Mouse (Mus musculus) natural killer cell, adult 2 months (primary cell): ENCODE data around the gene B3gnt8.
A peak's percentile ranks its signal among the peaks of the same experiment; 100 is the strongest.

ENCODE experiments used
- DNase-seq, 2 experiments: peaks; one replicate each; pipeline ENCODE4 v3.0.0; 2022; ENCODE audit warnings: low spot score in 2 of 2

B3gnt8 gene

GRCm38 (mm10) chr7:25626509-25627430 is at the start of gene B3gnt8:
Gene B3gnt8, plus strand, starts transcription at chr7:25626654.
- DNase-seq = no peak

- DNase-seq = peak in 1 of 2 experiments; percentile 66
Observed at GRCm38 (mm10) chr7:25576793-25577437, 49.5 kb upstream of the B3gnt8 start.

GRCm38 (mm10) chr7:25579441-25579840 is 47.0 kb upstream of the B3gnt8 start:
- no peak for DNase-seq

GRCm38 (mm10) chr7:25582301-25582810 is 44.1 kb upstream of the B3gnt8 start:
- DNase-seq = no peak

- no peak for DNase-seq
Observed at GRCm38 (mm10) chr7:25584651-25585050, 41.8 kb upstream of the B3gnt8 start.

GRCm38 (mm10) chr7:25585351-25586204 is 40.9 kb upstream of the B3gnt8 start:
- DNase-seq = no peak

- no peak for DNase-seq
Observed at GRCm38 (mm10) chr7:25591226-25591625, 35.2 kb upstream of the B3gnt8 start.

GRCm38 (mm10) chr7:25593859-25594258 is 32.6 kb upstream of the B3gnt8 start:
- DNase-seq = no peak

- DNase-seq = peak; percentile 55 to 74
Observed at GRCm38 (mm10) chr7:25599663-25600062, 26.8 kb upstream of the B3gnt8 start.

GRCm38 (mm10) chr7:25600666-25601065 is 25.8 kb upstream of the B3gnt8 start:
- no peak for DNase-seq

GRCm38 (mm10) chr7:25601346-25601745 is 25.1 kb upstream of the B3gnt8 start:
- DNase-seq = no peak

GRCm38 (mm10) chr7:25606625-25607063 is 19.8 kb upstream of the B3gnt8 start:
- no peak for DNase-seq

- no peak for DNase-seq
Observed at GRCm38 (mm10) chr7:25607196-25607595, 19.3 kb upstream of the B3gnt8 start.

- no peak for DNase-seq
Observed at GRCm38 (mm10) chr7:25610056-25610455, 16.4 kb upstream of the B3gnt8 start.

- no peak for DNase-seq
Observed at GRCm38 (mm10) chr7:25611501-25611900, 15.0 kb upstream of the B3gnt8 start.

GRCm38 (mm10) chr7:25614086-25614485 is 12.4 kb upstream of the B3gnt8 start:
- no peak for DNase-seq

GRCm38 (mm10) chr7:25614831-25615705 is 11.4 kb upstream of the B3gnt8 start:
- no peak for DNase-seq

GRCm38 (mm10) chr7:25615706-25616011 is 10.8 kb upstream of the B3gnt8 start, which contains the start of gene Erich4:
Gene Erich4, minus strand, starts transcription at chr7:25615892.
- no peak for DNase-seq

GRCm38 (mm10) chr7:25617376-25618160 is 8.9 kb upstream of the B3gnt8 start:
- DNase-seq = no peak
